Mouse (Mus musculus) kidney, adult 2 months (tissue): ENCODE measurements around the gene Ddx19b. TPM values are rescaled to one million over a fixed set of nuclear protein-coding genes. Genes with fewer than 3 reads are reported as not detected.

Experiments used
- DNase-seq: peaks from one replicate; pipeline ENCODE4 v3.0.0; 2021
- H3K27ac ChIP-seq: fragments of 200-500 bp; 2 replicates; pipeline ENCODE4 v1.5.1; 2012; ENCODE audit warnings: low read depth, low read length, control low read depth, inconsistent platforms; ENCODE audit not compliant: insufficient read depth
- H3K27me3 ChIP-seq: fragments of 200-500 bp; replicated peaks from 2 replicates; pipeline ENCODE4 v1.6.1; 2012; ENCODE audit warnings: mild to moderate bottlenecking, moderate library complexity, low read length, inconsistent platforms; ENCODE audit not compliant: control insufficient read depth, insufficient read depth
- H3K36me3 ChIP-seq: fragments of 200-500 bp; 2 replicates; pipeline ENCODE4 v1.6.1; 2012; ENCODE audit warnings: mild to moderate bottlenecking, moderate library complexity, low read length, inconsistent platforms; ENCODE audit not compliant: control insufficient read depth, insufficient read depth
- H3K4me1 ChIP-seq: fragments of 200-500 bp; 2 replicates; pipeline ENCODE4 v1.6.1; 2011; ENCODE audit warnings: low read length; ENCODE audit not compliant: control insufficient read depth, insufficient read depth
- H3K4me3 ChIP-seq: fragments of 200-500 bp; 2 replicates; pipeline ENCODE4 v1.5.1; 2011; ENCODE audit warnings: mild to moderate bottlenecking, low read depth, low read length, control low read depth; ENCODE audit not compliant: insufficient read depth
- CTCF ChIP-seq: fragments of 200-500 bp; conservative IDR thresholded peaks from 2 replicates; pipeline ENCODE4 v1.5.1; 2011; ENCODE audit warnings: low read depth, mild to moderate bottlenecking, control low read depth, low read length, moderate library complexity, mixed read lengths; ENCODE audit not compliant: insufficient read depth, insufficient read length
- POLR2A ChIP-seq: fragments of 200-500 bp; IDR thresholded peaks from one replicate; pipeline ENCODE4 v1.6.1; 2011; ENCODE audit warnings: low read depth, low read length, control low read depth
- WGBS: fragments of 180-500 bp; shearing (Covaris S2); methylation state at CpG from one replicate; pipeline ENCODE4 v1.1.7; 2018; 5-methylcytosine and 5-hydroxymethylcytosine counted together
- polyA plus RNA-seq: library from polyadenylated mRNA; depleted of rRNA; stranded (reverse); fragments of >200 nt; gene quantifications from 2 replicates; pipeline ENCODE4 v1.2.3, GENCODE M21; 2012

The Ddx19b gene
- polyA plus RNA-seq, 1 experiment, result 3.1 TPM

- peak overlapping the region; percentile 55 for H3K4me3 ChIP-seq
- peak overlapping the region; percentile 18; the same call in 1 of the 2 replicates for H3K27ac ChIP-seq
- no peak for TF ChIP-seq POLR2A
- TF ChIP-seq CTCF, result no peak
- peaks cover 2% of the 10 kb centered on the region for H3K36me3 ChIP-seq
- WGBS, result 29% methylated on average over 45 of the region's 45 CpGs
- no peaks in the 10 kb centered on the region for H3K27me3 ChIP-seq
- DNase-seq, result peak; percentile 95
- H3K4me1 ChIP-seq, result 0 out of 2 replicates have a peak, but pooled peaks cover 3% of the 10 kb centered on the region
Observed at GRCm38 (mm10) chr8:110969910-110970770, 61.4 kb downstream of the Ddx19b start.

GRCm38 (mm10) chr8:110967326-110967725 lies 64.2 kb downstream of the Ddx19b start:
- WGBS, result 73% methylated on average over 9 of the region's 9 CpGs
- H3K27ac ChIP-seq, result no peak overlapping the region
- no peaks in the 10 kb centered on the region; the same call in 1 of the 2 replicates for H3K36me3 ChIP-seq

GRCm38 (mm10) chr8:110966586-110966985 lies 65.0 kb downstream of the Ddx19b start:
- Histone ChIP-seq H3K27me3 (no peaks in the 10 kb centered on the region), H3K4me3 (no peak overlapping the region), H3K36me3 (no peaks in the 10 kb centered on the region; the same call in 1 of the 2 replicates), H3K27ac (peak overlapping the region; percentile 58), H3K4me1 (0 out of 2 replicates have a peak, but pooled peaks cover 3% of the 10 kb centered on the region)
- no peak for TF ChIP-seq POLR2A
- TF ChIP-seq CTCF, result 0 out of 2 replicates have a peak, but pooled peaks have one; percentile 12
- WGBS, result 64% methylated on average over 8 of the region's 8 CpGs
- peak; percentile 69 for DNase-seq

More at GRCm38 (mm10) chr8:110967326-110967725, 64.2 kb downstream of the Ddx19b start:
- H3K4me3 ChIP-seq, result no peak overlapping the region
- no peak for DNase-seq
- TF ChIP-seq CTCF, result no peak
- TF ChIP-seq POLR2A, result no peak
- no peaks in the 10 kb centered on the region for H3K27me3 ChIP-seq
- H3K4me1 ChIP-seq, result 0 out of 2 replicates have a peak, but pooled peaks cover 3% of the 10 kb centered on the region

GRCm38 (mm10) chr8:110965594-110965993 lies 66.0 kb downstream of the Ddx19b start:
- Histone ChIP-seq H3K4me1 (0 out of 2 replicates have a peak, but pooled peaks cover 3% of the 10 kb centered on the region), H3K27me3 (no peaks in the 10 kb centered on the region), H3K4me3 (no peak overlapping the region), H3K27ac (peak overlapping the region; percentile 58), H3K36me3 (no peaks in the 10 kb centered on the region; the same call in 1 of the 2 replicates)
- TF ChIP-seq POLR2A (no peak), CTCF (0 out of 2 replicates have a peak, but pooled peaks have one; percentile 22)
- peak; percentile 93 for DNase-seq
- WGBS, result 39% methylated on average over 7 of the region's 7 CpGs

- Histone ChIP-seq H3K27me3 (no peaks in the 10 kb centered on the region), H3K36me3 (no peaks in the 10 kb centered on the region; the same call in 1 of the 2 replicates), H3K4me1 (0 out of 2 replicates have a peak, but pooled peaks cover 3% of the 10 kb centered on the region), H3K27ac (no peak overlapping the region), H3K4me3 (no peak overlapping the region)
- TF ChIP-seq POLR2A, result no peak
- TF ChIP-seq CTCF, result no peak
- no peak for DNase-seq
- WGBS, result 75% methylated on average over 7 of the region's 7 CpGs
Observed at GRCm38 (mm10) chr8:110964666-110965065, 66.9 kb downstream of the Ddx19b start.

- no peaks in the 10 kb centered on the region for H3K27me3 ChIP-seq
- 91% methylated on average over 2 of the region's 2 CpGs for WGBS
- no peak overlapping the region for H3K27ac ChIP-seq
- H3K4me1 ChIP-seq, result 0 out of 2 replicates have a peak, but pooled peaks cover 3% of the 10 kb centered on the region
- H3K4me3 ChIP-seq, result no peak overlapping the region
- TF ChIP-seq CTCF (no peak), POLR2A (no peak)
- no peak for DNase-seq
- H3K36me3 ChIP-seq, result no peaks in the 10 kb centered on the region; the same call in 1 of the 2 replicates
Observed at GRCm38 (mm10) chr8:110963051-110963450, 68.5 kb downstream of the Ddx19b start.

- Histone ChIP-seq H3K4me1 (no peaks in the 10 kb centered on the region), H3K36me3 (peaks cover 1% of the 10 kb centered on the region), H3K27ac (no peak overlapping the region), H3K4me3 (no peak overlapping the region), H3K27me3 (no peaks in the 10 kb centered on the region)
- TF ChIP-seq CTCF (no peak), POLR2A (no peak)
- WGBS, result 94% methylated on average over 6 of the region's 6 CpGs
- no peak for DNase-seq
Observed at GRCm38 (mm10) chr8:110959906-110960305, 71.6 kb downstream of the Ddx19b start.
